In the genomic region with DNA sequence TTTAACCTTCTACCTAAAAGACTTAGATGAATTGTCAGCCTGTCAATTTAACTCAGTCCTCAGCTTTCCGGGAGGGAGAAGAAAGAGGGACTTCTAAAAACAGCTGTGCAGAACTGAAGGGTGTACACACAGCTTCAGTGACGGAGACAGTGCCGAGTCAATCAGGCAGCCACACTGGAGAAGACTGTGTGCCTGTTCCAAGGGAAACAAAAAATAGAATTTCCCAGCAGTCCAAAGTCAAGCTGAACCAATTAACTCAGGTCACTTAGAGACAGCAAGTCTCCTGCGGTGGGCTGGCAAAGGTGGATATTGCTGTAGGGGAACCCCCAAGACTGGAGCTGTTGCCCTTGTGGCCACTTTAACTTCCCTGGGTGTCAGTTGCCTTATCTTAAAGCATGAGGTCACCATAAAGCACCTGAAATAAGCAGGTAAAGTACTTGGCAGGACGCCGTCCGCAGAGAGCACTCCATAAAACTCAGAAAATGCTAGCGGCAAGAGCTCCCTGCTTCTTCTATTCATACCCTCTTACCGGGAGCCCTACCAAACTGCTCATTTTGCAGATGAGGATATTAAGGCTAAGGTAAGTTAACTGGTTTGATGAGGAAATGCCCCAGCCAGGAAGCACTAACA, we compare ENCODE assay signal across 15 mouse cellular contexts. TPM values are rescaled to one million over a fixed set of nuclear protein-coding genes. Genes with fewer than 3 reads are reported as not detected.
DNase-seq lines count a peak whose midpoint lies in the region; ATAC-seq lines count a peak whose summit lies in the region.
"Had no signal": no experiment of that assay in that cellular context is flagged by ENCODE, and none has a peak within 500 bp of the region (broad histone marks: within the 10 kb centered on the region; RNA-seq: fewer than 3 reads in every experiment).

No protein-coding gene starts in this region.

- no peak for ATAC-seq in embryonic facial prominence, embryonic 12.5 days (ENCODE audit: insufficient number of reproducible peaks, insufficient read depth, low FRiP score, low TSS enrichment)
- ATAC-seq in megakaryocyte, adult 5-6 weeks (ENCODE audit: poor library complexity, severe bottlenecking) = no peak
- ATAC-seq: midbrain, embryonic 16.5 days; Patski had no signal

- no peaks in the 10 kb centered on the region for H3K27me3 ChIP-seq in embryonic facial prominence, embryonic 12.5 days
- no peaks in the 10 kb centered on the region for H3K27me3 ChIP-seq in embryonic facial prominence, embryonic 10.5 days (replicated peaks; ENCODE audit: low read depth, poor library complexity, severe bottlenecking)
- H3K27me3 ChIP-seq in megakaryocyte, embryonic 14.5 days (replicated peaks) = no peaks in the 10 kb centered on the region
- H3K27me3 ChIP-seq: limb, embryonic 13.5 days; Patski had no signal

- intact Hi-C loops in heart, postnatal 14 days (cut with DNase I) = no loop called here

- no peak overlapping the region for H3K4me2 ChIP-seq in embryonic facial prominence, embryonic 12.5 days (replicated peaks)
- H3K4me2 ChIP-seq: neural tube, embryonic 15.5 days had no signal

- H3K4me1 ChIP-seq in embryonic facial prominence, embryonic 12.5 days = peaks cover 35% of the 10 kb centered on the region
- H3K4me1 ChIP-seq in embryonic facial prominence, embryonic 10.5 days = peaks cover 67% of the 10 kb centered on the region
- H3K4me1 ChIP-seq in megakaryocyte, embryonic 14.5 days = peaks cover 92% of the 10 kb centered on the region

- no peaks in the 10 kb centered on the region for H3K9me3 ChIP-seq in embryonic facial prominence, embryonic 12.5 days
- no peaks in the 10 kb centered on the region for H3K9me3 ChIP-seq in embryonic facial prominence, embryonic 10.5 days
- no peaks in the 10 kb centered on the region for H3K9me3 ChIP-seq in megakaryocyte, embryonic 14.5 days
- H3K9me3 ChIP-seq: limb, embryonic 13.5 days; neural tube, embryonic 15.5 days had no signal

- no peak for DNase-seq in embryonic facial prominence, embryonic 10.5 days (ENCODE audit: low spot score)
- peak; percentile 68 to 72 for DNase-seq in lung, adult 18-20 months
- DNase-seq in cerebellum, postnatal 25 days = no peak
- no peak for DNase-seq in heart, postnatal 14 days
- no peak for DNase-seq in right cerebral cortex, postnatal 10 days (ENCODE audit: low spot score in 2 of 2)
- DNase-seq: adrenal gland, adult 8-10 months; cerebellum, adult 11-12 months; right cerebral cortex, postnatal 14 days had no signal

- 65% methylated on average over 9 of the region's 9 CpGs for WGBS in embryonic facial prominence, embryonic 12.5 days
- WGBS in embryonic facial prominence, embryonic 10.5 days = 68% methylated on average over 9 of the region's 9 CpGs

- no peak overlapping the region for H3K9ac ChIP-seq in embryonic facial prominence, embryonic 12.5 days
- H3K9ac ChIP-seq: limb, embryonic 13.5 days; neural tube, embryonic 15.5 days had no signal

- no peaks in the 10 kb centered on the region for H3K36me3 ChIP-seq in embryonic facial prominence, embryonic 12.5 days
- H3K36me3 ChIP-seq in embryonic facial prominence, embryonic 10.5 days (replicated peaks) = no peaks in the 10 kb centered on the region
- peaks cover 15% of the 10 kb centered on the region for H3K36me3 ChIP-seq in megakaryocyte, embryonic 14.5 days (replicated peaks; ENCODE audit: low read length)
- H3K36me3 ChIP-seq: limb, embryonic 13.5 days; neural tube, embryonic 15.5 days had no signal

- H3K4me3 ChIP-seq in embryonic facial prominence, embryonic 12.5 days = no peak overlapping the region
- no peak overlapping the region for H3K4me3 ChIP-seq in embryonic facial prominence, embryonic 10.5 days
- peak overlapping the region; percentile 96 for H3K4me3 ChIP-seq in megakaryocyte, embryonic 14.5 days (replicated peaks)
- H3K4me3 ChIP-seq: limb, embryonic 13.5 days; neural tube, embryonic 15.5 days had no signal

- H3K27ac ChIP-seq in embryonic facial prominence, embryonic 12.5 days = peak overlapping the region; percentile 31; the same call in 1 of the 2 replicates
- H3K27ac ChIP-seq in embryonic facial prominence, embryonic 10.5 days (replicated peaks) = no peak overlapping the region
- H3K27ac ChIP-seq: limb, embryonic 13.5 days; neural tube, embryonic 15.5 days had no signal

RNA-seq across cellular contexts. Expression of a gene that starts 4.0 kb away (rescaled TPM):
- 6.5 and 6.9 TPM in 2 replicates for polyA plus RNA-seq in embryonic facial prominence, embryonic 12.5 days (2016; fragmentation: Nextera tagmentation; extraction: Ambion mirVana)
- 9.3 and 10.7 TPM in 2 replicates for polyA plus RNA-seq in embryonic facial prominence, embryonic 10.5 days (2016; fragmentation: Nextera tagmentation; extraction: Ambion mirVana)
- polyA plus RNA-seq in megakaryocyte, embryonic 14.5 days (2012; ENCODE audit: insufficient read depth, low replicate concordance) = 13.5 and 15.9 TPM in 2 replicates
- total RNA-seq in megakaryocyte, adult 5-6 weeks (2015) = 0.13 and 0.30 TPM in 2 replicates
- 0.22 and 2.0 TPM in 2 replicates for total RNA-seq in megakaryocyte, adult 5-6 weeks (2017)
- total RNA-seq in heart, postnatal 14 days (2021) = under 1 TPM; 0.88 to 0.98 TPM

RNA-seq across cellular contexts. Expression of a gene that starts 39.3 kb away (rescaled TPM):
- 11.0 and 11.5 TPM in 2 replicates for polyA plus RNA-seq in embryonic facial prominence, embryonic 12.5 days (2016; fragmentation: Nextera tagmentation; extraction: Ambion mirVana)
- polyA plus RNA-seq in embryonic facial prominence, embryonic 10.5 days (2016; fragmentation: Nextera tagmentation; extraction: Ambion mirVana) = 9.2 and 11.1 TPM in 2 replicates
- polyA plus RNA-seq in megakaryocyte, embryonic 14.5 days (2012; ENCODE audit: insufficient read depth, low replicate concordance) = 9.9 and 29.2 TPM in 2 replicates
- 3.9 and 4.1 TPM in 2 replicates for total RNA-seq in megakaryocyte, adult 5-6 weeks (2015)
- total RNA-seq in megakaryocyte, adult 5-6 weeks (2017) = 1.5 and 1.7 TPM in 2 replicates
- total RNA-seq in heart, postnatal 14 days (2021) = 1 to 10 TPM; 2.3 to 2.5 TPM

Comparison
In these comparisons a context has a peak if more than half of its experiments do, and no peak if none do; other contexts are left out.
1. DNase-seq: peak in lung, adult 18-20 months (2 of 2); none in embryonic facial prominence, embryonic 10.5 days (single experiment), cerebellum, postnatal 25 days (0 of 2), heart, postnatal 14 days (0 of 2) and right cerebral cortex, postnatal 10 days (0 of 2).